Comparison of ENCODE assay signal across 18 mouse cellular contexts in the genomic region with DNA sequence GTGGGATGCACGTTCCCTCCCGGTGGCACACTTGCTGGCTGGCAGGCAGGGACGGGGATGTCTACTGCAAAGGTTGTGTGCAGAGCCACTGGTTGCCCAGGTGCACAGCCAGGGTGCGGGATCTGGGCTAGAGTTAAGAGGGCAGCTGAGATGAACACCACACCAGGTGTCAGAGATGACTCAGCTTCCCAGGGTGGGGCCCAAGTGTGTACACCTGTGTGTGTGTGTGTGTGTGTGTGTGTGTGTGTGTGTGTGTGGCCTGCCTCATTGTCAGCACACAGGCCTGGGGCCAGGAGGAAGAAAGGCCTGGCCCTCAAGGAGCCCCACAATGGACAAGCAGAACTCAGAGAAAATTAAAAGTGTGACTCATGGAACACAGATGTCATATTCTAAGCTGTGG. TPM values are rescaled to one million over a fixed set of nuclear protein-coding genes. Genes with fewer than 3 reads are reported as not detected.
"Had no signal": no experiment of that assay in that cellular context is flagged by ENCODE, and none has a peak within 500 bp of the region (broad histone marks: within the 10 kb centered on the region; RNA-seq: fewer than 3 reads in every experiment).

No protein-coding gene starts in this region.

- H3K27me3 ChIP-seq: limb, embryonic 12.5 days; midbrain, embryonic 12.5 days; neural tube, embryonic 13.5 days had no signal

- H3K4me3 ChIP-seq: limb, embryonic 12.5 days; megakaryocyte, embryonic 14.5 days; midbrain, embryonic 12.5 days; neural tube, embryonic 13.5 days had no signal

- H3K4me1 ChIP-seq: midbrain, embryonic 12.5 days; neural tube, embryonic 13.5 days had no signal

- H3K9ac ChIP-seq: limb, embryonic 12.5 days; liver, embryonic 14.5 days; midbrain, embryonic 12.5 days; neural tube, embryonic 13.5 days had no signal

- H3K36me3 ChIP-seq: limb, embryonic 12.5 days; midbrain, embryonic 12.5 days; neural tube, embryonic 13.5 days had no signal

- H3K4me2 ChIP-seq: limb, embryonic 12.5 days; midbrain, embryonic 12.5 days; neural tube, embryonic 13.5 days had no signal

- ATAC-seq: inflammation-experienced regulatory T-cells, adult 6 months; midbrain, embryonic 16.5 days had no signal

- H3K27ac ChIP-seq: limb, embryonic 12.5 days; liver, embryonic 14.5 days; midbrain, embryonic 12.5 days; neural tube, embryonic 13.5 days had no signal

- H3K9me3 ChIP-seq: limb, embryonic 12.5 days; megakaryocyte, embryonic 14.5 days; midbrain, embryonic 12.5 days; neural tube, embryonic 13.5 days had no signal

- DNase-seq: kidney, adult 8-10 months; kidney, postnatal 36 days; liver; lung, adult 18-20 months; lung, postnatal 10 days; lung, postnatal 4 days; retina, postnatal 1 day; right cerebral cortex, postnatal 4 days; spleen, adult 18-20 months; thymus, adult 2 months; thymus, postnatal 36 days had no signal

RNA-seq across cellular contexts. Expression of a gene that starts 31.9 kb away (rescaled TPM):
- polyA plus RNA-seq: inflammation-experienced regulatory T-cells, adult 6 months; limb, embryonic 12.5 days; liver, embryonic 14.5 days; neural tube, embryonic 13.5 days had no signal
